Mouse (Mus musculus) megakaryocyte, embryonic 14.5 days (primary cell): ENCODE data around the gene Gbp8. TPM values are rescaled to one million over a fixed set of nuclear protein-coding genes. Genes with fewer than 3 reads are reported as not detected.
A peak's percentile ranks its signal among the peaks of the same experiment; 100 is the strongest.
"Not testable (repeated sequence)": the region's sequence is repeated elsewhere in the genome, so short reads cannot be mapped to it uniquely, and the experiment has no call there.

Experiments used
- H3K27me3 ChIP-seq: replicated peaks from 2 replicates; pipeline ENCODE3; 2012; ENCODE audit warnings: inconsistent platforms
- H3K36me3 ChIP-seq: replicated peaks from 2 replicates; pipeline ENCODE3; 2012; ENCODE audit warnings: low read length, inconsistent platforms, mixed read lengths
- H3K4me1 ChIP-seq: 2 replicates; pipeline ENCODE4 v1.6.1; 2012; ENCODE audit warnings: inconsistent platforms
- H3K4me3 ChIP-seq: replicated peaks from 2 replicates; pipeline ENCODE3; 2012; ENCODE audit warnings: moderate library complexity, mild to moderate bottlenecking, inconsistent platforms
- H3K9me3 ChIP-seq: 2 replicates; pipeline ENCODE4 v1.6.1; 2012; ENCODE audit warnings: inconsistent platforms
- FLI1 ChIP-seq: IDR thresholded peaks from 2 replicates; pipeline ENCODE4 v1.6.1; 2012; ENCODE audit warnings: low read length, inconsistent platforms, mixed read lengths
- GATA1 ChIP-seq: IDR thresholded peaks from 3 replicates; pipeline ENCODE4 v1.6.1; 2012; ENCODE audit warnings: mixed read lengths, low read length, inconsistent platforms, borderline replicate concordance
- polyA plus RNA-seq: library from polyadenylated mRNA; stranded (reverse); fragments of >175 nt; gene quantifications from 2 replicates; pipeline ENCODE4 v1.2.3, GENCODE M21; 2012; ENCODE audit warnings: low replicate concordance; ENCODE audit not compliant: insufficient read depth

Gbp8 gene
- polyA plus RNA-seq, 1 experiment, result 0.47 TPM

GRCm38 (mm10) chr5:105115740-105116139, 23.6 kb downstream of the Gbp8 start:
- no peak overlapping the region for H3K4me3 ChIP-seq
- TF ChIP-seq GATA1, result no peak
- no peak for TF ChIP-seq FLI1

GRCm38 (mm10) chr5:105114696-105115095, 24.6 kb downstream of the Gbp8 start:
- Histone ChIP-seq H3K4me1 (peaks cover 63% of the 10 kb centered on the region), H3K4me3 (peak overlapping the region; percentile 46), H3K36me3 (peaks cover 37% of the 10 kb centered on the region), H3K27me3 (no peaks in the 10 kb centered on the region), H3K9me3 (no peaks in the 10 kb centered on the region; the same call in 1 of the 2 replicates)
- TF ChIP-seq GATA1 (no peak; the same call in 2 of the 3 replicates), FLI1 (no peak)

More at GRCm38 (mm10) chr5:105115740-105116139, 23.6 kb downstream of the Gbp8 start:
- peaks cover 63% of the 10 kb centered on the region for H3K4me1 ChIP-seq
- peaks cover 46% of the 10 kb centered on the region for H3K36me3 ChIP-seq
- H3K27me3 ChIP-seq, result no peaks in the 10 kb centered on the region
- no peaks in the 10 kb centered on the region; the same call in 1 of the 2 replicates for H3K9me3 ChIP-seq

- Histone ChIP-seq H3K9me3 (no peaks in the 10 kb centered on the region; the same call in 1 of the 2 replicates), H3K36me3 (peaks cover 27% of the 10 kb centered on the region), H3K27me3 (no peaks in the 10 kb centered on the region), H3K4me1 (peaks cover 67% of the 10 kb centered on the region), H3K4me3 (no peak overlapping the region)
- no peak for TF ChIP-seq FLI1
- no peak for TF ChIP-seq GATA1
These were observed 25.7 kb downstream of the Gbp8 start for GRCm38 (mm10) chr5:105113656-105114055.

DNA sequence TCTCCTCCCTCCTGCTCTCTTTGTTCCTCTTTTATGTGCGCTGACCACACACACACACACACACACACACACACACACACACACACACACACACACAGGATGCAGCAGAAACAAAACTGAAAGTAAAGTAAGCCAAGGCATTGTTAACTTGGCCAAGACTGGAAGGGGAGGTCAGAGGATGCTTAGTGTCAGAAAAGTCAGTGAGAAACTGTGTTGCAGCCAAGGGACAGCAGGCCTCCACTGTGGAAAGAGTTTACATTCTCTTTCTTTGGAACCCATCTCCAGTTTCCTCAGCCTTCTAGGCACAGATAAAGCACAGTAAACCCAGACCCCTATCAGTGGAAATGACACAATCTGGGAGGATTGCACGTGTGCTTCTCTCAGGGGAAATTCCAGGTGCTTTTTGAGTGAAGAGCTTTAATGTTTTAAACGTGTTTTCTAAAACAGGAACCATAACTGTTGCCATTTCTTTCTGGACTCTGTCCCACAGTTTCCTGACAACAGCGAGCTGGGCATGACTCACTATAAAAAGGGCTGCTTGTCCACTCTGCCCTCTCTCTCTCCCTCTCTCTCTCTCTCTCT, 29.0 kb downstream of the Gbp8 start:
- H3K9me3 ChIP-seq, H3K27me3 ChIP-seq, H3K36me3 ChIP-seq: not testable (repeated sequence)
- H3K4me3 ChIP-seq, result peak overlapping the region; percentile 84
- peaks cover 48% of the 10 kb centered on the region for H3K4me1 ChIP-seq

DNA sequence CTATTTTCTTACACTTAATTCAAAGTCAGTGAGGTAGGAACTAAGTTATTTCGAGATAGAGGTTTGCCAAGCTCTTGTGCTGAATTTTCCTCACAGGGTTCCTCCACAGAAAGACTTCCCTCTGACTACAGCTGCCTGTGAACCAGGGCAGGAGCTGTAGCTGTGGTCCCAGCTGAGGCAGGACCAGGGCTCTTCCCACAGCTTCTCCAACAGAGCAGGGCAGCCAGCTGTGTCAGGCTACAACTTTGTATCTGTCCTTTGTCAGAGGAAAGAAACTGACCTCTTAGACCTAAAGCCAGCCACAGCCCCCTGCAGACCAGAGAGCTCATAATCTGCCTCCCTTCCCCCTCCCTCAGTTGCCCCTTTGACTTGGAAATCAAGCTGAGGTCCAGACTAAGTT, 29.6 kb downstream of the Gbp8 start:
- not testable (repeated sequence) for H3K27me3 ChIP-seq, H3K36me3 ChIP-seq, H3K9me3 ChIP-seq
- Histone ChIP-seq H3K4me1 (peaks cover 42% of the 10 kb centered on the region), H3K4me3 (peak overlapping the region; percentile 77)

DNA sequence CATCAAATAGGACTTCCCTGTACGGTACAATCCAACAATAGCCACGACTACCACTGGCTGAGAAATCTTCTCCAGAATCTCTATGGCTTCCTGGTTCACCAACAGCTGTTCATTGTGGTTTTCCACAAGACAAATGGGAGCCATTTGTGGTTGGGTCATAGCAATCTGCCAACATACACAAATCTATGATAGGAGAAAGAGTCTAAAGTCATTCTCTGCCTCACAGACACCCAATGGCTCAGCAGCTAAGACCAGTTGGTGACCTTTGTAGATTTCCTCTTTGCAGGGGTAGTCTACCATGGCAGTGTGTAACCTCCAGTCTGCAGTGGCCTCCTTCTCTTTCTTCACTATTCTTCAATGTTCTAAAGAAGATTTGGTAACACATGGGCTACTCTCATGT, 33.7 kb downstream of the Gbp8 start:
- peaks cover 15% of the 10 kb centered on the region for H3K36me3 ChIP-seq
- H3K4me3 ChIP-seq, H3K9me3 ChIP-seq: not testable (repeated sequence)
- H3K4me1 ChIP-seq, result peaks cover 16% of the 10 kb centered on the region
- peaks cover 11% of the 10 kb centered on the region for H3K27me3 ChIP-seq

GRCm38 (mm10) chr5:105081900-105082299, 57.4 kb downstream of the Gbp8 start:
- peaks cover 8% of the 10 kb centered on the region for H3K9me3 ChIP-seq
- TF ChIP-seq GATA1, result no peak
- TF ChIP-seq FLI1, result no peak
- peaks cover 32% of the 10 kb centered on the region for H3K36me3 ChIP-seq
- peaks cover 13% of the 10 kb centered on the region for H3K4me1 ChIP-seq
- no peak overlapping the region for H3K4me3 ChIP-seq
- H3K27me3 ChIP-seq, result no peaks in the 10 kb centered on the region

GRCm38 (mm10) chr5:105068356-105068755, 71.0 kb downstream of the Gbp8 start:
- not testable (repeated sequence) for H3K4me3 ChIP-seq, H3K4me1 ChIP-seq, H3K36me3 ChIP-seq, H3K9me3 ChIP-seq, H3K27me3 ChIP-seq

GRCm38 (mm10) chr5:105064443-105064842, 74.9 kb downstream of the Gbp8 start:
- H3K4me1 ChIP-seq, H3K9me3 ChIP-seq, H3K36me3 ChIP-seq, H3K27me3 ChIP-seq, H3K4me3 ChIP-seq: not testable (repeated sequence)

DNA sequence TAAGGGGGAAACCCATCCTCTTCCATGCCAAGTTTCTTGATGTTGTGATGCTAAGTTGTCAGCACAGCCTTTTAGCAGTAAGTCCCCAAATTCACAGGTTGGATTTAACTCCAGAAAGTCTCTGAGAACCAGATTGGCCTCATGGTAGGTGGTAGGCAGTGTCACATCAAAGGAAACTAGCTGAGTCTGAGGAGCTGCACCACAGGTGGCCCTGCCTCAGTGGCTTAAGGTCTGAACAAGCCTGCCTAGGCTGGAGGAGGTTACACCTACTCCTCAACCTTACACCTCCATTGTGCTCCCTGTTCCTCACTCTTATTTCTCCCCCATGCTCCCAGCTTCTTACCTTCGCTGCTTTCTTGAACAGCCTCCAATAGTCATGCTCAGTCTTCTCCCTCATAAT, 76.0 kb downstream of the Gbp8 start:
- H3K27me3 ChIP-seq, result peaks cover 7% of the 10 kb centered on the region
- TF ChIP-seq FLI1, result no peak
- no peak for TF ChIP-seq GATA1
- H3K9me3 ChIP-seq, result peaks cover 3% of the 10 kb centered on the region; the same call in 1 of the 2 replicates
- H3K4me3 ChIP-seq, result no peak overlapping the region
- no peaks in the 10 kb centered on the region for H3K36me3 ChIP-seq
- H3K4me1 ChIP-seq, result peaks cover 5% of the 10 kb centered on the region; the same call in 1 of the 2 replicates

GRCm38 (mm10) chr5:105062403-105062802, 76.9 kb downstream of the Gbp8 start:
- not testable (repeated sequence) for H3K4me1 ChIP-seq, H3K27me3 ChIP-seq, H3K9me3 ChIP-seq, H3K36me3 ChIP-seq
- H3K4me3 ChIP-seq, result peak overlapping the region; percentile 69
